Mouse (Mus musculus) thymus, postnatal 0 days (tissue): ENCODE data around the gene Fkbp10. TPM values are rescaled to one million over a fixed set of nuclear protein-coding genes. Genes with fewer than 3 reads are reported as not detected.

Experiments
- DNase-seq: peaks from one replicate; pipeline ENCODE4 v3.0.0-alpha.2; 2015; ENCODE audit warnings: low spot score
- polyA plus RNA-seq: library from polyadenylated mRNA; unstranded; fragments of >200 nt; fragmentation: Nextera tagmentation; extraction: Ambion mirVana; gene quantifications from 2 replicates; pipeline ENCODE4 v1.2.1, GENCODE M21; 2015

Gene Fkbp10
- polyA plus RNA-seq, 1 experiment from 2014 or later = 12.2 TPM

DNA sequence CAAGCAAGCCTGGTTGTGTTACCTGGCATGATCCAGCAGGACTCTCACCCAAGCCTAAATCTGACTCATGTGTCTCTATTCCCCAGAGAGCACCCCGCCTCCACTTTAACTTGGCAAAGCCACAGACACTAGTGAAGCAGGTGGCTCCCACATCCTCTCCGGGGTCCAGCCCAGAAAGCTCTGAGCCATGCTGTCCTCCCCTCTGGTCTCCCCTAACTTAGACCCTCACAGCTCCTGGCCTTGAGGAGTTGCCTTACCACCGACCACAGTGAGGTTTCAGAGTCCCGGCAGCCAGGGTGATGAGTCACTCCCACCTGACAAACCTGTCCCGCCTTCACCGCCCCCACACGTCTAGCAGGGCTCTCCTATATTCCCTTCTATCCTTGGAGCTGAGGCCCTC, 21.8 kb upstream of the Fkbp10 start:
- no peak for DNase-seq

DNA sequence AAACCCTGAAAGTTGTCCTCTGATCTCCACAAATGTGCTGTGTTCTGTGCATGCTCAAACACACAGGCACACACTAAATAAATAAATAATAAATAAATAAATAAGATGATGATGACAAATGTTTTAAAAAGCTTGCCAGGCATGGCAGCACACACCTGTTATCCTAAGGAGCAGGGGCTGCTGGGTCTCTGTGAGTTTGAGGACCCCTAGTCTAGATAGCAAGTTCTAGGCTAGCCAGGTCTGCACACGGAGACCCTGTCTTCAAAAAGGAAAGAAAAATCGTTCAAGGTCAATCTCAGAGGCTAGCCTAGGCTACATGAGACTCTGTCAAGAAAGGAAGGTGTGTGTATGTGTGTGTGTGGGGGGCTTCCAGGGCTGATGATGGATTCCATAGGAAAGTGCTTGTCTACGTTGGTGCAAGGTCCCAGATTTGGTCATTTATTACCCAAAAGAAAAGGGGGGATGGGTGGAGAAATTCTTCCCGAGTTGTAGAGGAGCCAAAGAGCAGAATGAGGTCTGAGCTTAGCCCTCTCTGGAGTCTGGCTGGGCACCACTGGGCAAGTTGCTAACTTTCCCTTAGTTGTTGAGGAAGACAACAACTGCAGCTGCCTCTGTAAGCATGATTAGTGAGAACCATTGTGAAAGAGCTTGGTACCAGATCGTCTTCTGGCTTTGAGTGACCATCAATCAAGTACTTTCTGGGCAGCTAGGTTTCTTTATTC, 21.0 kb upstream of the Fkbp10 start:
- no peak for DNase-seq

DNA sequence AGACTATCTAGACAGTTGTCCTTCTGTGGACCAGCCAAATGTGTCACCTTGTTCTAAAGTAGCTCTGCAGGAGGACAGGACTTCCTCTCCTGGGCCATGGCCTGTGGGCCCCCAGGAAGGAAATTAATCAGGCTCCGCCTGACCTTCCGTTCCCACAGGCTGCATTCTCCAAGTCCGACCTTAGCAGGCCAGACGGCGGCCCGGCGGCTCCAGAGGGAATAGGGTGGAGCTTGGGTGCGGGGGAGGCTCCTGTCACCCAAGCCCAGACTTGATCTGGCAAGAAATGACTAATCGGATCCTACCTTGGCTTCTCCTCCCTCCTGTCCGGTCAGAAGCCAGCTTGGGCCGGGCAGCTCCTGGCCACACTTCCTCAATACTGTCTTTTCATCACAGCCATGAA, 20.3 kb upstream of the Fkbp10 start:
- DNase-seq = no peak

DNA sequence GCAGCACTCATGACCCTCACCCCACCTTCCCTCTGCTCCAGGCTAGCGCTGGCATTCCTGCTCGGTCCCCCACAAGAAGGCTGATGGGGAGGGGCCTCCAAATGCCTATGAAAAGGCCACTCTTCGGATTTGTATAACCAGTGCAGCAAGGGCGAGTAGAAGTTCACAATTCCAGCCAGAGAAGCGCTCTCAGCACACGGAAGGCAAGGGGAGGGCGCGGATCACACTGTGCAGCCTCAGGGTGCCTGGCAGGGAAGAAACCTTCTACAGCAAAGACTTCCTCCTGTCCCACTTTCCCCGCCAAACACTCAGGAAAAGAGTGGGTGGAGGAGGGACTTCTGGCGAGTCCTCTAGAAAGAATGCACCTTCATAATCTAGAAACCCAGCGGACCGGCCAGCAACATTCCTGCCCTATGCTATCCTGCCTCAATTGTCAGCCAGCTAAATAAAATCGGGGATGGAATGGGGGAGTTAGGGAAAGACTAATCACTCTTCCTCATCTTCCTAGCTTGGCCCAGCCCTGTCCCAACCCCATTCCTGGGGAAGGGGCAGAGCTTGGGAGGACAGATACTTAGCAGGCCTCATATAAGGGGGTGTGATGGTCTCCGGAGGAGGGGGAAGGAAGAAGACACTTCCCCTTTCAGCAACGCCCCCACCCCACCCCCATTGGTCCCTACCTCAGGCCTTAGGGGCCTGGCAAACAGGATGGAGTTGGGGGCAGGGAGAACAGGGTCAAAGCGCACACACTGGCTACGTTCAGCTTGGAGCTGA, 19.5 kb upstream of the Fkbp10 start:
- DNase-seq = no peak

DNA sequence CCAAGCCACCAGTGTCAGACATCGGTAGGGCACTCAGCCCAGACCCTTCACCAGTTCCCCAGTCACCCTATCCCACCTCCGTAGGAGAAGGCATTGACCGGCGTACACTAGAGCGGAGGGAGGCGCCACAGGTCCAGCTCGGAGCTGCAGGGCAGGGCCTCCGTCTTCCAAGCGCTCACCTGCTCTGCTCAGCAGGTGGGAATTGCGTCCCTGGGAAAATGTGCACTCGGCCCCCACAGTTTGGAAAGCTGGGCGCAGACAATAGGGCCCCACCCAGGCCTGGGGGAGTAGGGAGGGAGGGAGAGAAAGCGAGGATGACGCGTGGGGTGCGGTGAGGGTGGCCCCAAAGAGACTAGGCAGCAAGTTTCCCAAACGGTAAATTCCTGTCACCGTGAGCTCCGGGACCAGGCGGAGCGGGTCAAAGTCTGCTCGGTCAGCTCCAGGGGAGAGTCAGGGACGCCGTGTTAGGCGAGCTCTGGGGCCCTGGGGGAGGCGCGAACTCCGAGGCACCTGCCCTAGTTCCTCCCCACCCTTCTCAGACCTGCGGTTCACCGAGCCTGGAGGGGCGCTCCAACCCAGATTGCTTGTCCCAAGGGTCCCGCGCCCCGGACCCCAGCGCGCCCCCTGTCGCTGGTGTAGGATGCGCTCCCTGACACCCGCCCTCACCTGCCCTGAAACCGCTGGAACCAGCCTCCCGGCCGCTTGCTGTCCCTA, 18.5 kb upstream of the Fkbp10 start:
- DNase-seq = no peak

DNA sequence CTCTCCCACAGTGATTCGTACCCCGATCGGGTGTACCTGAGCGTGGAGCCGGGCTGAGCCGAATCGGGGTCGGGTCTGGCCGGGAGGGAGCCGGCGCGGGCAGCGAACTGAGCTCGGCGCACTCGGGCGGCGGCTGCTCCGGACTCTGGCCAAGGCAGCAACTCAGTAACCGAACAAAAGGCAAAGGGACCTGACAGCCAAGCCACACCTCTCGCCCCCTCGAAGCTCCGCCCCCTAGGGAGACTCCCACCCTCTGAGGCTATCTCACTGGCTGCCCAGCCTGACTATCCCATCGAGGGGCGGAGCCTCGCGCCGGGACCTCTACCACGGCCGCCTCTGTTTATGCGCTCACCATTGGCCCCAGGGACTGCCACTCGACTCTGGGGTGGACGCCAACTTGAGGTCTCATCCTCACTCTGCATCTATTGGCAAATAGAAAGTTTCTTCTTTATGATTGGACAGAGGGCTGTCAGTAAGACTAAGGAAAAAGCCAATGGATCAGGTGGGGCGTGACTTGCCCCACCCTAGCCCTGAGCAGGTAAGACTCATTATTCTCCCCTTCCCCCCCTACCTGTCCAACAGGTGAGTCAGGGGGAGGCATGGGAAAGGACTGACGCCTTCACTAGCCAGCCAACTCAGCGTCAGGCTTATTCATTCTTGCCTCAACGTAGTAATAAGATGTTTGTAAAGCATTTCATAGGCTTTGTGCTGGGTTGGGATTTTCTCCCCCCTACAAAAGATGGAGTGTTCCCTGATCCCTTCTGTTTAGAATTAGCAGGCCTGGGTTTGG, 17.7 kb upstream of the Fkbp10 start, which contains the start of gene Jup:
Gene Jup (minus strand): TSS at position 164 of the 790 bp plus-strand sequence.
- DNase-seq = peak; percentile 98

DNA sequence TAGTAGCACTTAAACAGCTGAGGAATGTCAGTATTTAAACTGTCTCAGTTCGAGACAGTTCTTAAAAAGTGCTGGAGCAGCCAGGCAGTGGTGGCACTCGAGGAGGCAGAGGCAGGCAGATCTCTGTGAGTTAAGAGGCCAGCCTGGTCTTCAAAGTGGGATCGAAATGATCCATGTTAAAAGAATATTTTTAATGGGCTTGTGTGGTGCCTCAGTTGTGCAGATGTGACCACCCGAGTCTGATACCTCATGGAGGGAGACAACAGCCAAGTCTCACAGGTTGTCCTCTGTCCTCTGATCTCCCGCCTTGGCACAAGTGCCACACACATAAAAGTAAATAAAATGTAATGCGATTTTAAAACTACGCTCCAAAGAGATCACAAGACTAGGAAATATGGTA, 17.0 kb upstream of the Fkbp10 start:
- no peak for DNase-seq

DNA sequence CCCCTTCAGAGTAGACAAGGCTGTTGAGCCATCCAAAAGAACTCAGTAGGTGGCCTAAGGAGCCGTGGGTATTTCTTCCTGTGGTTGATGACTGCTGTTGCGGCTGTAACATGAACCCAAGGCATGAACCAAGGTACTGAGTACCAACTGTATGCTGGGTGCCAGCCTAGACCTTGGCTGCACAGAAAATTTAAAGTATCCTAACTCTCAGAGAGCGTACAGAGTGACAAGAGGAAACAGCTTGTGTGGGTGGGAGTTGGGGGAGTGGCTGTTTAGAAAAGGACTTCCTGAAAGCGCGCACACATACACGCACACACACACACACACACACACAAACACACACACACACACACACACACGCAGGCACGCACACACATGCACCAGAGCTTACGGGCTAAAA, 16.2 kb upstream of the Fkbp10 start:
- peak; percentile 73 for DNase-seq

DNA sequence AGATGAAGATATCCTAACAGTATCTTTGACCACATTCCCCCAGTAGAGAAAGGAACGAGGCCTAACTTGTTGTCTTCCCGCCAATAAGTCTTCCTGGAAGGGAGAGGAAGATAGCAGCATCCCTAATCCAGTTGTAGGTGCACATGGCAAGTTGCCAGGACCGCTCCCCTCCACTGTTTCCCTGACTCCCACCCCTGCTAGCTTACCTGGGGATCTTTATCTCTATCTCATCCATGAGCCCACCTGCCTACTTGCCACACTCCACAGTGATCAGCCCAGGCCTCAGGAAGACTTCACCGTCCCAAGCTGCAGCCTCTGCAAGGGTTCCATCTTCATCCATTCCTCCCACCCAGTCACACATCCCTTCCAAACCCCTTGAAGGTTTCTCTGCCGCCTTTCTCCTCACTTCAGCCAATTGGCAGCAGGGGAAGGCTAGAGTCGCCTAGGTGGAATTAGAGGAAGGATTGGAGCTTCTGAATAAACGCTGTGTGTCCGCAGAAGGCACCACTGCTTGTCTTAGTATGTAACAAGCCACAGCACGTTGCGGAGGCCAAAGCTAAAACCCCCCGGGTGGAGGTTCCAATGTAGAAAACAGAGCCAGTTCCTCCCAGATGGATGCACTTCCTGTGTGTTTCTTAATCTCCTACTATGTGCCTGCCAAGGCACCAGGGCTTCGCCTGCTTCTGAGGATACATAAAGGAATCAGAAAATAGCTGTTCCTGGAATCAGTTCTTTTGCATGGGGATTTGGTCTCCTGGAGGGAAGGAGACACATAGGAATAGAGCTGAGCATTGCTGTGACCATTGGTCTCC, 15.6 kb upstream of the Fkbp10 start:
- no peak for DNase-seq

DNA sequence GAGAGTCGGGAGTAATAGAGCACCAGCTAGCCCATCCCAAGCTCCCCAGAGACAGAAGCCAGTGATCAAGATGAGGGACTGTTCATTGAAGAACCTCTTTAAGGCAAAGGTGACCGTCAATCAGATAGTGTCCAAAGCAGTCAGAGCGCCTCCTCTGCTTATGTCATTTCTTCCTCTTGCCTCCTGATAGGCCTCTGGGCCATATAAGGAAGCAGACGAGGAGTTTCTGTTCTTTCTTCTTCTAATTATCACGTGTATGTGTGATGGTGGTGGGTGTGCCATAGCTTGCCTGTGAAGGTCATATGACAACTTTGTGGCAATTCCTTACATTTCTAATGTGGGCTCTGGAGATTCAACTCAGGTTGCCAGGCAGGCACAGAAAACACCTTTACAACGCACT, 14.7 kb upstream of the Fkbp10 start:
- no peak for DNase-seq

DNA sequence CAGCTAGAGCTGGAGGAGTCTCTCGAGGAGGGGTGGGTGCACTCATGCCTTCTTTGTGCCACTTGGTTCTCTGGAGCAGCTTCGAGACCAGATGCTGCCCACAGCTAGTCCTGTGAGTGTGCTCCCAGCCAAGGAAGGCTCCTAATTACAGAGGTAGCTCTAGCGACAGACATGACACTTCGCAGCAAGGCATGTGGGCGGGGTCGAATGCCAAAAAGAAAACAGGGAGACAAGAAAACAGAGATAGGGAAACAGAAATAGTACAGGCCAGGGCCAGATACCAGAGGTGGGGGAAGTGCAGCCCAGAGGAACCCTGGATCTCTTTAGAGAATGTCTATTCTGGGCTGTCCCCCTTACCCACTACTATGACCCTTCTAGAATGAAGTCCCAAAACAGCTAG, 13.3 kb upstream of the Fkbp10 start:
- no peak for DNase-seq

DNA sequence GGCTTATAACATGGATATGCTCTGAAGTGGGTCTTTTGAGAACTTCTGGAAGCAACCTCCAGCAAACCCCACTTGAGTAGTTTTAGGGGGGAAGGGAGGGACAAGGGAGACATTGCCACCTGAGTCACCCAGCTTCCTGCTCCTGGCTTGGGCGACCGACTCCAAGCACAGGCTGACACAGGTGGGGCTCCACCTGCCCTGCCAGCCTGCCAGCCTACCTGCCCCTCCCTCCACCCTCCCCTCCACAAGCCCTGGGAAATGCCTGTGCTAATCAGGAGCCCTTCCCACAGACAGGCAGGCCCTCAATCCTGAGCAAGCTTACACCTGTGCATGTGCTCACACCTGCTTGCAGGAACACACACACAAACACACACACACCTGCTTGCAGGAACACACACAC, 12.8 kb upstream of the Fkbp10 start:
- no peak for DNase-seq

DNA sequence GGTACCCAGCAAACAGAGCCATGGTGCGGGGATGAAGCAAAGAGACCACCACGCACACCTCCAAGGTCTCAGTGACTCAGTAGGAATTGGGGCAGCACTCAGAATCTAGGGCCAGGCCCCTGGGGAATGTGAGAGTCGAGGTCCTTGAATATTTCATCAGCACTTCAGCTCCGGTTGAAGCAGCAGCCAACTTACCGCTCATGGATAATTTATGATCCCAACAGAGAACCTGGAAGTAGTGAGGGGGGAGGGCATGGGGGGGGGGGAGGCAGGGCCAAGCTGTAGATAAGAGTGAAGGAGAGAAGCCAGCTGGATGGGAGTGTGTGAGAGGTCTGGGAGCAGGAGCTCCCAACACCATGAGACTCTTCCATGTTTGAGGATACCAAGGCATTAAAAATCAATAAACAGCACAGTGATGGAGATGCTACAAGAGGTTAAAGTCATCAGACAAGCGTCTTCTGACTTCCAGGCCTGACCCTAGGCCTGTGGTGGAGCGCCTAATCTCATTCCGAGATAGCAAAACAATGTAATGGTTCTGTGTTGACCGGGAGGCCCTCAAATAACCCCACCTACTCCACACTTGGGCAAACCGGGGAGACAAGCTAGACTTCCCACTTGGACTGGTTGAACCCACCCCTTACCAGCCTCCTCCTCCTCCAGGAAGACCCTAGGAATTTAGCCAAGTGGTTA, 11.9 kb upstream of the Fkbp10 start:
- DNase-seq = no peak

DNA sequence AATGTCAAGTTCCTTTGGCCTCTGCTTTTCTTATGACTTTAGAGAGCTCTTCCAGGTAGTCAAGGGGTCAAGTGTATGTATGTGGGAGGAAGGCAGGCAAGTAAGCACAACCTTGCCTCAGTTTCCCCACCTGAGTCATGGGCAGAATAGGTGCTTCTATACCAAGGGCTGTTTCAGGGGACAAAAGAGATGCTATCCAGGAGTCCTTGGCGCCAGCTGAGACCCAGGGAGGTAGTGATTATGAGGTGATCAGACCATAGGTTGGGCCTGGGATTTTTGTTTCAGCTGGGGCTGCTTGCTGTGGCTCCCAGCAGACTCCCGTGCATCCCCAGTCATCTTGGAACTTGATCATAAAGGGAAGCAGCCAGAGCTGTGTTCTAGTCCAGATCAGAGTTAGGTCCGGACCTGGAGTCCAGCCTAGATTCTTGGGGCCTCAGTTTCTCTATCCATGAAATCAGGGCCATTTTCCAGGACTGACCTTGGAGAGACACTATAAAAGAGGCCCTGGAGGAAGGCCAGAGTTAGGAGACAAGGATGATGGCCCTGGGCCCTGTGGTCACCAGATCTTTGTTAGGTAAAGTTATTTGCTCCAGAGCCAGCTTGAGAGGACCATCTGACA, 10.9 kb upstream of the Fkbp10 start:
- no peak for DNase-seq

DNA sequence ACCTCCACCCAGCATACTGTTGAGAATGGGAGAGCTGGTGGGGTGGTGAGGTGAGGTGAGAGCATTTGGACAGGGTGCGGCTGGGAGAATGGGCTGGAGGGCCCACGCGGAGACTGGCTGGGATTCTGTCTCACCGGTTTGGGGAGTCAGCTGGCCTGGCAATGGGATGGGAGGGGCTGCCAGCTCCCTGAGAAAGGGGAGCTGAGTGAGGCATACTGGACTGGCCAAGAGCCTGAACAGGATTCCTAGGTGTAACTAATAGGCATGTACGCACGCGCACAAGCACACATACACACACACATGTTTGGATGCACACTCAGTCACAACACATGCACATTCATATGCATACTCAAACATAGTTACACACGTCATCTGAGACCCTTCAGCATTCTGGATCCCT, 9.2 kb upstream of the Fkbp10 start:
- no peak for DNase-seq

DNA sequence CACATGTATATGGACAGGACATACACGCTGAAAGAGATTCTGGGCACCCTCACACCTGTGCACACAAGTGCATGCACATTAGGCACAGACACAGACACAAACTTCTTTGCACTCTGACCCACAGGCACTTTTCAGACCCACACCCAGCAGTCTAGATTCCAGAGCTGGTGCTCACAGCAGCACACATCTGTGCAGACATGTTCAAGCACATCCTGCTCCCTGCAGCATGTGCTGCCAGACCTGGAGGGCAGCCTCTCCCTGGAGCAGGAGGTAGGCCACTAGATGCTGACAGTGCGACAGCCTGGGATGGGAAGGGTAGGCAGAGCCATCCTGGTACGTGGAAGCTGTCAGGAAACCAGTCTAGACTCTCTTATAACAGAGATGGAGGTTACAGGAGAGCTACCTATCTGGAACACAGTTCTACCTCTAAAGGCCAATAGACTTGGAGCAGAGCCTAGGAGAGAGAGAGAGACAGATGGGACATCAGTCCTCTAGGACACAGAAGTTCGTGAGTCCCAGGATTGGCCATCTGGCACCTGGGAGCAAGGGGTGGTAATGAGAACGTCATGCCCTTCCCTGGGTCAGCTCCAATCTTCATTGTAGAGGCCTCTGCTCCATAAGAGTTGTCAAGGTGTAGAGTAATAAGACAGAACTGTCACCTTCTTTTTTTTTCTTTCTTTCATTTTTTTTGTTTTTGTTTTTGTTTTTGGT, 8.3 kb upstream of the Fkbp10 start:
- no peak for DNase-seq

DNA sequence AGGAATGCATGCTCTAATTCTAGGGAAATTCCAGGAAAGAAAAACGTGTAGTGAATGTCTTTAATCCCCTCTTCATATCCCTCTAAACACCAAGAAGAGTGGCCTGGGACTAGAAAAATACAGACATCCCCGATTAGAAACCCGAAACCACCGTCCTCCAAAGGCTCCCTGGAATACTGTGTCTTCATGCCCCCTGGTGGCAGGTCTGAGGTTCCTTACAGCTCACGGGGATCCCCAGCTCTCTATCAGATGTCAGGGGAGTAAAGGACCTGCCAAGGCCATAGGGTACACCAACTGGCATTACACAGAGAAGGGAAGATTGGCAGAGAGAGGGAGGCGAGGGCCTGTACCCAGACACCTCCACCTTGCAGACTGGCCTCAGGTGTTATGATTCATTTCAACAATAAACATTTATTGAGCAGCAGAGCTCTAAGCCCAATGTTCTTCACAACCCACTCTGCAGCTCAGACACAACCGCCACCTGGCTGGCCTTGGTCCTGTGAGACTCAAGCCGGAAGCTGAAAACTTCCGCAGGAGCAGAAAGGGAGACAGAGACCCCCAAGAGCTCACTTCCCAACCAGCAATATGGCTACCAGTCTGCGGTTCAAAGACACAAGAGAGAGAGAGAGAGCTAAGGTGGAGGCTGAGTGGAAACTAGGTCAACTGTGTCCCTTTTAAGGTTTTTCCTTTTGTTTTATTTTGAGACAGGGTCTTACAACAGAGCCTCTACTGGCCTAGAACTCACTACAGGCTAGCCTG, 7.2 kb upstream of the Fkbp10 start:
- DNase-seq = peak; percentile 83

DNA sequence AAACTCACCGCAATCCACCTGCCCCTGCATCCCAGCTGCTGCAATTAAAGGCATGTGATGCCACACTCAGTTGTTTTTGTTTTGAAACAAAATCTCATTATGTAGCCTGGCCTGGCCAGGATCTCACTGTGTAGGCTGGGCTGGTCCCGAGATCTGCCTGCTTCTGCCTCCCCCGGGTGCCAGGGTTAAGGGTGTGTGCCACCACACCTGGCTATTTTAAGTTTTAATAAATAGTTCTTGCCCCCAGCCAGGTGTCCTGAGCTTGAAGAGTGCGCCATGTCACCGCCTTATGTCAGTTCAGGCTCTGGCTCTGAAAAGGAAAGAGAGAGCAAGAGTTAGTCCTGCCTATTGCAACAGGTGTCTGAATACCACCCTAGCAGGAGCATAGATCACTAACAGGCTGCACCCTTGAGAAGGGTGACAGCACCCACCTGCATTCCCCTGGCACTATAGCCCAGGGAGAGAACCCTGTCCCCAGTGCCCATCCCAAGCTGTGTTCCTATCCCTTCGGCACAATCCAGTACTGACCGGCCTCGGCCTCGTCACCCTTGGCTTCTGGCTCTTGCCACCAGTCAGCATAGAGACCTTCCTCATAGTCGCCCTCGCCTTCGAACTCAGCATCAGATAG, 6.5 kb upstream of the Fkbp10 start:
- DNase-seq = peak; percentile 48
